Mouse (Mus musculus): ENCODE results near the gene Gm21992. TPM values are rescaled to one million over a fixed set of nuclear protein-coding genes. Genes with fewer than 3 reads are reported as not detected.

The Gm21992 gene
- polyA plus RNA-seq, 1 experiment: 32.0 TPM

DNA sequence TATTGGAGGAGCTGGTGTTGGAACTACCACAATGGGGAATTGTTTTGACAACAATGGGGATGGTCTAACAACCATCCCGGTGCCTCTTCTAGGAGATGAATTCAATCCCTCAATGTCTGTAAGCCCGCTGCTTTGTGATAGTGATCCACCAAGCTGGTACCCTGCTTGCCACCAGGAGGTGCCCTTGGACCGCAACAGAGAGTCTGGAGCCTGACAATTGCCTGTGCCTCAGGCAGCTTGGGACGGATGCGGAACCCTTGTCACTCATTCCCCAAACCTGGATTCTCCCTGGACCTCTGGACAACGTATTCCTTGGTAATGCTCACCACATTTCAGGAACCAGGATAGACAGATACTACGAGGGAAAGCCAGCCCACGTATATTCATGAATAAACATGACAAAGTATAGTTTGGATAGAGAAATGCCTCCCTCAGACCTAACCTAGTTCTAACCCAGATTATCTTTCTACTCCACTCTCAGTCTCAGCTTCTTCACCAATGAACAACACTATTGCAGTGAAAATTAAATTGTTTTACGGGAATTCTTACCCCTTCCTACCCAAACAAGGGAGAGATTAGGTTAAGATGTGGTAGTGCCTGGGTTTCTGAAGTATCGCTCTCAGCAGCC is 55.7 kb downstream of the Gm21992 start:
- TF ChIP-seq CTCF (conservative IDR thresholded peaks at IDR 0.05; ENCODE audit: insufficient read depth, insufficient read length, low read depth, low read length) (peak; percentile 99), POLR2A (IDR thresholded peaks at IDR 0.05; ENCODE audit: low read depth, low read length) (no peak)
- H3K27me3 ChIP-seq (replicated peaks; ENCODE audit: control insufficient read depth, insufficient read depth, low read length): no peaks in the 10 kb centered on the region
- DNase-seq: peak; percentile 95
- peak overlapping the region; percentile 83 for H3K4me3 ChIP-seq (ENCODE audit: insufficient read depth, low read depth, low read length)
- H3K4me1 ChIP-seq (ENCODE audit: control insufficient read depth, insufficient read depth, low read length): peaks cover 4% of the 10 kb centered on the region; the same call in 1 of the 2 replicates
- WGBS: under 1% methylated on average over 10 of the region's 10 CpGs
- peak overlapping the region; percentile 86 for H3K27ac ChIP-seq (ENCODE audit: insufficient read depth, low read depth, low read length)
- H3K36me3 ChIP-seq (ENCODE audit: control insufficient read depth, insufficient read depth, low read length): no peaks in the 10 kb centered on the region; the same call in 1 of the 2 replicates

DNA sequence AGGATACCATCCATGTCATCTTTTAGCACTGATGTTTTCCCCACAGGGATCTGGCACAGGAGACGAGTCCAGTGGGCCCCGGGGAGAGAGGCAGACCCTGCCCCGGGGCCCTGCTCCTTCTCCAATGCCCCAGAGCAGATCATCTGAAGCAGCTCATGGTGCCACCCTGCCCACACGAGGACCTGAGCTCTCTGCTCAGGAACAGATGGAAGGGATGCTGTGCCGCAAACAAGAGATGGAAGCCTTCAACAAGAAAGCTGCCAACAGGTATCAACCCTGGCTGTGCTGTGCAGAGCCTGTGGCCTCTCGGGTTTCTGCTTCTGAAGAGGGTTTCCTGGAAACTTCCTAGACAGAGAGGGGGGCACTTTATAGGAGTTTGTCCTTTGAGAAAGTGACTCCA is 61.4 kb downstream of the Gm21992 start:
- Histone ChIP-seq H3K4me3 (ENCODE audit: insufficient read depth, low read depth, low read length) (no peak overlapping the region), H3K27ac (ENCODE audit: insufficient read depth, low read depth, low read length) (no peak overlapping the region), H3K36me3 (ENCODE audit: control insufficient read depth, insufficient read depth, low read length) (no peaks in the 10 kb centered on the region), H3K27me3 (replicated peaks; ENCODE audit: control insufficient read depth, insufficient read depth, low read length) (no peaks in the 10 kb centered on the region), H3K4me1 (ENCODE audit: control insufficient read depth, insufficient read depth, low read length) (no peaks in the 10 kb centered on the region)
- WGBS: 89% methylated on average over 6 of the region's 6 CpGs
- no peak for TF ChIP-seq CTCF (conservative IDR thresholded peaks at IDR 0.05; ENCODE audit: insufficient read depth, insufficient read length, low read depth, low read length)
- TF ChIP-seq POLR2A (IDR thresholded peaks at IDR 0.05; ENCODE audit: low read depth, low read length): no peak
- no peak for DNase-seq

DNA sequence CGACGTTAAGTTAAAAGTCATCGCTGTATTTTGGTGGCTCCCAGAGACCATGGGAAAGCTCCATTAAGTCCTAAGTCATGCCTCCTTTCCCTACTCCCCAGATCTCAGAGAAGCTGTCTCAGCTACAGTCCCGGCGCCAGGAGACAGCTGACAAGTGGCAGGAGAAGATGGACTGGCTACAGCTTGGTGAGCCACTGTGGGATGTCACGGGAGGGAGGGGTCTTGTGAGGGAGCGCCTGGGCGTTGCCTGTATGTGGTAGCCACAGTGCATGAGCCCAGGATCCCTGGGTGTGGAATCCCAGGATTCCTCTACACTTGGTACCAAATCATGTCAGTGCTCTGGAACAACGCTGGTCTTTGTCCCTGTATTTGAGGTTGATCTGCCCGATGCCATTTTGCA is 62.9 kb downstream of the Gm21992 start:
- H3K27me3 ChIP-seq (replicated peaks; ENCODE audit: control insufficient read depth, insufficient read depth, low read length): no peaks in the 10 kb centered on the region
- TF ChIP-seq CTCF (conservative IDR thresholded peaks at IDR 0.05; ENCODE audit: insufficient read depth, insufficient read length, low read depth, low read length) (no peak), POLR2A (IDR thresholded peaks at IDR 0.05; ENCODE audit: low read depth, low read length) (no peak)
- 81% methylated on average over 10 of the region's 10 CpGs for WGBS
- no peak overlapping the region for H3K27ac ChIP-seq (ENCODE audit: insufficient read depth, low read depth, low read length)
- DNase-seq: no peak
- no peak overlapping the region for H3K4me3 ChIP-seq (ENCODE audit: insufficient read depth, low read depth, low read length)
- H3K4me1 ChIP-seq (ENCODE audit: control insufficient read depth, insufficient read depth, low read length): no peaks in the 10 kb centered on the region
- H3K36me3 ChIP-seq (ENCODE audit: control insufficient read depth, insufficient read depth, low read length): no peaks in the 10 kb centered on the region

DNA sequence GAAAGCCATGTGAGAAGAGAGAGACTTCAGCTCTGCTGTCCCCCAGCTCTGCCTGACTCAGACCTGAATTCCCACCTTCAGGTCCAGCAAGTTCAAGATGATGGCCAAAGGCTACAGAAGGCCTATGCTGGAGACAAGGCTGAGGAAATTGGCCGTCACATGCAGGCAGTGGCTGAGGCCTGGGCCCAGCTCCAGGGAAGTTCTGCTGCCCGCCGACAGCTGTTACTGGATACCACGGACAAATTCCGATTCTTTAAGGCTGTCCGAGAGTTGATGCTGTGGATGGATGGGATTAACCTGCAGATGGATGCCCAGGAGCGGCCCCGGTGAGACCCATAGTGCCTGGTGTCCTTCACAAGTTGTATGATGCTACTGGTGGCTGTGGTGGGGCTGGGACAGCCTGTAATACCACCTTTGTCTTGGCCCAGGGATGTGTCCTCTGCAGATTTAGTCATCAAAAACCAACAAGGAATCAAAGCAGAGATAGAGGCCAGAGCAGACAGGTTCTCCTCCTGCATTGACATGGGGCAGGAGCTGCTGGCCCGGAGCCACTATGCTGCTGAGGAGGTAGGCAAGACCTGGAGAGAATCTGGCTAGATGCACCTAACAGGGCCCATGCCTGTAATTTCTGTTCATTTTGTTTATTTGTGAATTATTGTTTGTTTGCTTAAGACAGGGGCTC is 63.6 kb downstream of the Gm21992 start:
- Histone ChIP-seq H3K27me3 (replicated peaks; ENCODE audit: control insufficient read depth, insufficient read depth, low read length) (no peaks in the 10 kb centered on the region), H3K4me1 (ENCODE audit: control insufficient read depth, insufficient read depth, low read length) (no peaks in the 10 kb centered on the region), H3K36me3 (ENCODE audit: control insufficient read depth, insufficient read depth, low read length) (no peaks in the 10 kb centered on the region), H3K27ac (ENCODE audit: insufficient read depth, low read depth, low read length) (no peak overlapping the region), H3K4me3 (ENCODE audit: insufficient read depth, low read depth, low read length) (no peak overlapping the region)
- TF ChIP-seq POLR2A (IDR thresholded peaks at IDR 0.05; ENCODE audit: low read depth, low read length) (no peak), CTCF (conservative IDR thresholded peaks at IDR 0.05; ENCODE audit: insufficient read depth, insufficient read length, low read depth, low read length) (no peak)
- 88% methylated on average over 9 of the region's 9 CpGs for WGBS
- no peak for DNase-seq

DNA sequence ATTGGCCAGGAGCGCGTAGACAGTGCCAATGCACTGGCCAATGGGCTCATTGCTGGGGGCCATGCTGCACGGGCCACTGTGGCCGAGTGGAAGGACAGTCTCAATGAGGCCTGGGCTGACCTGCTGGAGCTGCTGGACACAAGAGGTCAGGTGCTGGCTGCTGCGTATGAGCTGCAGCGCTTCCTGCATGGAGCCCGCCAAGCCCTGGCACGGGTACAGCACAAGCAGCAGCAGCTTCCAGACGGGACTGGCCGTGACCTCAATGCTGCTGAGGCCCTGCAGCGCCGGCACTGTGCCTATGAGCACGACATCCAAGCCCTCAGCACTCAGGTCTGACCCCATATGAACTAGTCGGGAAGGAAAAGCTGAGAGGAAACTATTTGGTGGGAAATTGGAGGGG is 64.8 kb downstream of the Gm21992 start:
- no peaks in the 10 kb centered on the region for H3K4me1 ChIP-seq (ENCODE audit: control insufficient read depth, insufficient read depth, low read length)
- TF ChIP-seq CTCF (conservative IDR thresholded peaks at IDR 0.05; ENCODE audit: insufficient read depth, insufficient read length, low read depth, low read length): no peak
- TF ChIP-seq POLR2A (IDR thresholded peaks at IDR 0.05; ENCODE audit: low read depth, low read length): no peak
- WGBS: 70% methylated on average over 14 of the region's 14 CpGs
- no peaks in the 10 kb centered on the region for H3K27me3 ChIP-seq (replicated peaks; ENCODE audit: control insufficient read depth, insufficient read depth, low read length)
- H3K27ac ChIP-seq (ENCODE audit: insufficient read depth, low read depth, low read length): no peak overlapping the region
- H3K4me3 ChIP-seq (ENCODE audit: insufficient read depth, low read depth, low read length): no peak overlapping the region
- no peaks in the 10 kb centered on the region for H3K36me3 ChIP-seq (ENCODE audit: control insufficient read depth, insufficient read depth, low read length)
- DNase-seq: no peak

DNA sequence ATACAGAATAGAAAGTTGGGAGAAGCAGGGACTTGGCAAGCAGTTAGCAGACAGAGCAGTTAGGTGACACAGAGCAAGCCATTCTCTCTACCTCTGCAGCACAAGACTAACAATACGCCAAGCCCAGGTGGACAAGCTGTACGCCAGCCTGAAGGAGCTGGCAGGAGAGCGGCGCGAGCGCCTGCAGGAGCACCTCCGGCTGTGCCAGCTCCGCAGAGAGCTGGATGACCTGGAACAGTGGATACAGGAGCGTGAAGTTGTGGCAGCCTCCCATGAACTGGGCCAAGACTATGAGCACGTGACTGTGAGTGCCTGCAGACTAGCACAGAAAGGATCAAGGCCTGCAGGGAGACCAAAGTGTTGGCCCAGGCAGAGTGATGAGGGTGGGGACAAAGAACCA is 65.7 kb downstream of the Gm21992 start:
- Histone ChIP-seq H3K4me1 (ENCODE audit: control insufficient read depth, insufficient read depth, low read length) (no peaks in the 10 kb centered on the region), H3K4me3 (ENCODE audit: insufficient read depth, low read depth, low read length) (no peak overlapping the region), H3K36me3 (ENCODE audit: control insufficient read depth, insufficient read depth, low read length) (no peaks in the 10 kb centered on the region), H3K27me3 (replicated peaks; ENCODE audit: control insufficient read depth, insufficient read depth, low read length) (no peaks in the 10 kb centered on the region), H3K27ac (ENCODE audit: insufficient read depth, low read depth, low read length) (no peak overlapping the region)
- 77% methylated on average over 10 of the region's 10 CpGs for WGBS
- TF ChIP-seq POLR2A (IDR thresholded peaks at IDR 0.05; ENCODE audit: low read depth, low read length) (no peak), CTCF (conservative IDR thresholded peaks at IDR 0.05; ENCODE audit: insufficient read depth, insufficient read length, low read depth, low read length) (no peak)
- DNase-seq: peak; percentile 34

DNA sequence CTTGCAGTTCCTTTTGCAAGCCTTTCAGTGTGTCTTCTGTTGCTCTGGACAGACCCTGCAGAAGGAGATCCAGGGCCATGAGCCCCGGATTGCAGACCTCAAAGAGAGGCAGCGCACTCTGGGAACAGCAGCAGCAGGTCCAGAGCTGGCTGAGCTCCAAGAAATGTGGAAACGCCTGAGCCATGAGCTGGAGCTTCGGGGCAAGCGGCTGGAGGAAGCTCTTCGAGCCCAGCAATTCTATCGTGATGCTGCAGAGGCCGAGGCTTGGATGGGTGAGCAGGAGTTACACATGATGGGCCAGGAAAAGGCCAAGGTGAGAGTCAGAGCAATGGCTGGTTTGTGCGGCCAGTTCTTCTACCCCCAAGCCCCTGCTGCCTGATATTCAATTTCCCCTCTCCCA is 66.4 kb downstream of the Gm21992 start:
- Histone ChIP-seq H3K4me1 (ENCODE audit: control insufficient read depth, insufficient read depth, low read length) (no peaks in the 10 kb centered on the region), H3K4me3 (ENCODE audit: insufficient read depth, low read depth, low read length) (no peak overlapping the region), H3K27ac (ENCODE audit: insufficient read depth, low read depth, low read length) (no peak overlapping the region), H3K27me3 (replicated peaks; ENCODE audit: control insufficient read depth, insufficient read depth, low read length) (no peaks in the 10 kb centered on the region), H3K36me3 (ENCODE audit: control insufficient read depth, insufficient read depth, low read length) (no peaks in the 10 kb centered on the region)
- 32% methylated on average over 9 of the region's 9 CpGs for WGBS
- TF ChIP-seq CTCF (conservative IDR thresholded peaks at IDR 0.05; ENCODE audit: insufficient read depth, insufficient read length, low read depth, low read length): no peak
- no peak for TF ChIP-seq POLR2A (IDR thresholded peaks at IDR 0.05; ENCODE audit: low read depth, low read length)
- DNase-seq: peak; percentile 29

Measured in kidney, adult 2 months (tissue).